Mouse (Mus musculus): Measurements from ENCODE around the gene Kcnj9.

GRCm38 (mm10) chr1:172317431-172317830, 11.7 kb downstream of the Kcnj9 start:
- TF ChIP-seq CTCF (IDR thresholded peaks at IDR 0.05), result no peak
- TF ChIP-seq POLR2A (IDR thresholded peaks at IDR 0.05; ENCODE audit: insufficient read depth, low read depth, low read length), result no peak
